Mouse (Mus musculus) B cell, adult 2 months (primary cell): ENCODE results near the gene Fam185a.

Source experiments
- DNase-seq, 2 experiments: peaks; one replicate each; pipeline ENCODE4 v3.0.0; 2022

Fam185a gene

DNA sequence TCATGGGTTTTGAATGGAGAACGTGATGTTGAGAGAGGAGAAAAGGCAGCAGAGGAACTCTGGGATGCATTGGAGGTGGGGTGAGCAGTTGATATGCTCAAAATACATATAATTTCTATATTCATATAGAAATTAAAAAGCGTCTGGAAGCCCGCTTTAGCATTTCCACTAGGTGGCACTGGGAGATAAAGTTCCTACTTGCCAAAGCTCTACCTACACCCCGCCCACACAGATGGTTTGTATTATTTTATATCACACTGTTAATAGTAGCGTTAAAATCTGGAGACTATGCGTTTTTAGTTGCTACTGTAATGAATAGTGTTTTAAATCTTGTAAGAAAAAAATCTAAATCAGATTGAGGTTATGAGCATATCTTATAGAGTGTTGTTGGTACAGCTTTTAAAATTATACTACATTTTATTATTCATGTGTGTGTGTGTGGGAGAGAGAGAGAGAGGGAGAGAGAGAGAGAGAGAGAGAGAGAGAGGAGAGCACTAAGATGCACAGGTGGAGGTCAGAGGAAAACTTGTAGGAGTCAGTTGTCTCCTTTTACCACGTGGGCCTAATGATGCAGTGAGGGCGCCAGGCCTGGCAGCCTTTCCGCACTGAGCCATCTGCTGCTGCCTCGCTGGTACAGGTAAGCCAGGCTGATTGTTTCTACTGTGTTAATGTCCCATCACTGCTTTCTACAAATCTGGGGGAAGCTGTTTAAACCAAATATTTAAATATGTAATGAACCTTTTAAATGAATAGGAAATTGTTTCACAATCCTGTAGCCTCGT is 9.6 kb downstream of the Fam185a start:
- DNase-seq = peak in 1 of 2 experiments; percentile 24

DNA sequence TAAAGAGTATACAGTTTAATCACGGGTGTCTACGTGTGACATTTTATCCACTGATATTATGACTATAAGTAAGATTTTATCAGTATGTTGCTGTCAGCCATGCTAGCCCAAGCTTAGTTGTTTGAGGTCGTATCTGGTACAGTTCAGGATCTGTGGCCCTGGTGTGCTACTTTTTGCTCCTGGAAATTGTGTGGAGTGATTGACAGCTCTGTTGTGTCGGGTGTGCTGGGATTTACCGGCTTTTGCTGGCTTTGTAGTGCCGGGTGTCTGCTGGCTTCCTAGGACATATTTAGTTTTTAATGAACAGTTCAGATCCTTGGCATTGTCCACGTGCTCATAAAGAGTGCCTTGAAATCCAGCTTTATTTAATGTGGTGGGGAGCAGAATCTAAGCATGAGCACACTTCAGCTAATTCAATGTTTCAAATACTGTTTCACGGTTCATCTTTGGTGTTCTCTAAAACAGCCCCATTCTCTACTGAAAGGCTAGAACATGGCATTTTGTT is 11.8 kb downstream of the Fam185a start:
- DNase-seq = no peak

GRCm38 (mm10) chr5:21438428-21438827 is 13.7 kb downstream of the Fam185a start:
- DNase-seq = no peak

DNA sequence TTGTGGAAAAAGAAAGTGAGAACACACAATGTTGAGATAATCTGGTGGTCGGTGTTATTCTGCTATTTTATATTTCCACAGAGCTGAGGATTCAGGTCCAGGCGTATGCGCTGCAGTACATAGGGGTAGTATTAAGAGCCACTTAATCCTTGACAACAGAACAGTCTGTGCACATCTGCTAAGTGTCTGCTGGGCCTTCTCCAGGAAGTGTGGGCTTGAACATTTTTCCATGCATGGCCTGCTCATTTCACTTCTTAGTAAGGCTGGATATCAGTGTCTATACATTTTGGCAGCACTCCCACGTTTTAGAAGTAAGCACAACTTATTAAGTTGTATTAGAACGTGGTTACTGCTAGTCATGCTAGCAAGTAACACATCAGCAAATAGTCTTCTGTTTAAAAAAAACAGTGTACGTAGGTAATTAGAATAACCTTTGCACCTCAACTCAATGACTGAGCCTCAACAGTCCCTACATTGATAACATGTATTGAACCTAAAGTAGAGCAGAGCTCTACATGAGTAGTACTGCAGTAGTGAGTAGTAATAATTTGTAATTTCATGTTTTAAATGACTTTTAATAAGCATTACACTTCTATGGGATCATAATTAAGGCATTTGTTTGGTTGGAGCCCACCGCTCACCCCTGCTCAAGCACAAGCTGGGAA is 14.8 kb downstream of the Fam185a start:
- DNase-seq = no peak

DNA sequence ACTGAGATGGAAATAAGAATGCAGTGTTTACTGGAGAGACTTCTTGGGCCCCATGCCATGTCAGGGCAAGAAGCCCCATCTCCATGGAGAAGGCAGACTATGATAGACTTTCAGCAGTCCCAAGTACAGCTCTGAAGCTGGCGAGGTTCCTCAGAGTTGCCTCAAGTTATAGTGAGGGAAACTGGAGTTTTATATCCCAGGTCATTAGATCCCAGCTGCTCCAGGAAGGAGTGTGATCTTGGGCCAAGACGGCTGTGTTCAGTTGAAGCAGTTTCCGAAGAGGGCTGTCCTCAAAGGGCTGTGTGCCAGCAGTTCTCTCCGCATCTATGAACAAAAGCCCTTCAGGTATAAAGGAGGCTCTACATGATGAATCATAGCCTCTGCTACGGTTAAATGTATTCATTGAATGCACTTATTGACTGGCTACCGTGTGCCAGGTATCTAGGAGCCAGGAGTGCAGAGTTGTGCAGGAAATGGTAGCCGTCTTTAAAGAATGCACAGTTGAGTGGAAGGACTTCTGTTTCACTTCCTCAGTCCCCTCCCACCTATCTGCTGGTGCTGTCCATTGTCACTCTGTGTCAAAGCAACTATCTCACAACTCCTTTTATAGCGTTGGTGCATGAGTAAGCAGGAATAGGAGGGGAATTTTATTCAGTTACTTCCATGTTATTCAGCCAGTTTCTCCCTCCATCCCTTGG is 16.2 kb downstream of the Fam185a start:
- DNase-seq = peak; percentile 37 to 40

GRCm38 (mm10) chr5:21467387-21467786 is 42.6 kb downstream of the Fam185a start:
- no peak for DNase-seq

DNA sequence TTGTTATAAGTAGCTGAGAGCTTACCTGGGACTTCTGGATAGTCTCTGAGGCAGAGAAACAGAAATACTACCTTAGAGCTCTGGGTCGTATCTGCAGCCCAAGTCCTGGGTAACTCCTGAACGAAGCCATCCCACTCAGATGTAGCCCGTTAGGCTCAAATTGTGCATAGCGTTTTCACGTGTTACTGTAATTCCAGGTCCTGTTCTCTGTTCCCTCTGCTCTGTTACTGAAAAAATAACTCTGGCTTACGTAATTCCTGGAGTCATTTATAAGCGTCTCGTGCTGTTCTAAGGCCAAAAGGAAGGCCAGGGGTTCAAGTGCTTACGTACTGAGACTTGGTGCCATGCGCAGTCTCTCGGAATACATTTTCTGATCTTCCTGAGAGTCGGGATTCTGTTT is 43.3 kb downstream of the Fam185a start:
- no peak for DNase-seq

- no peak for DNase-seq
These were observed 53.7 kb downstream of the Fam185a start for GRCm38 (mm10) chr5:21478428-21478827.

DNA sequence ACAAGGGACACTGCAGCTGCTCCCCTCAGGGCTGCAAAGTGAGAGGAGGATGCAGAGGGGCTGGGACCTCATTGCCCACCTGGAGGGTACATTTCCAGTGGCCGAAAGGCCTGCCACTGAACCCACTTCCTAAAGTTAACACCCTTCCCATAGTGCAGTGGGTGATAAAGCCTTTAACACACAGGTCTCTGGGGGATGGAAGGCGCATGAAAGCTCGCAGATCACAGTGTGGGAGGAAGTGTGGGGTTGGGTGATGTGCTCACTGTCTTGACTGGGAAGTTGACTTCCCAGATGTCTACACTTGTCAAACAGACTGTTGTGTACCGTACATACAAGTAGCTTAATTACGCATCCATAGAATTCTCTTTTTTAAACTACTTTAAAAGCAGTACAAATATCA is 55.0 kb downstream of the Fam185a start:
- no peak for DNase-seq

DNA sequence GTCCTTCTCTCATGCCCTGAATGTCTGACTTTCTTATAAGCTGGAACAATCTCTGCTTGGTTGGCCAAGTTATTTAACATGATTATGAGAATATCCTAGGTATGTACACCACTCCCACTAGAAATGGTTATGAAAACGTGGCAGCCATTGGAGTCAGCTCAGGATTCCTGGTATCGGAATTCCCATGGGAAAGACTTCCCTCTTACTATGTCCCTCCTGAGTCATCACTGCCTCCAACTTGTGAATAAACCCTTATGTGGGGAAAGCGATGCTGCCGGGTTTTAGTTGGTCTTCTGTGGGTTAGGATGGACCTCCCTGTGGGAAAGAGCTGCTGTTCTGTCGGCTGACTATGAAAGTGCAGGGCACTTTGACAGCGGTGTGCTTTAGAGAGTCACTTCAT is 56.8 kb downstream of the Fam185a start:
- no peak for DNase-seq

GRCm38 (mm10) chr5:21482446-21483222 is 57.9 kb downstream of the Fam185a start:
- no peak for DNase-seq

- no peak for DNase-seq
These were observed 58.5 kb downstream of the Fam185a start for GRCm38 (mm10) chr5:21483275-21483674.

GRCm38 (mm10) chr5:21485197-21485829 is 60.6 kb downstream of the Fam185a start:
- DNase-seq = no peak

GRCm38 (mm10) chr5:21486798-21487197 is 62.0 kb downstream of the Fam185a start:
- no peak for DNase-seq

DNA sequence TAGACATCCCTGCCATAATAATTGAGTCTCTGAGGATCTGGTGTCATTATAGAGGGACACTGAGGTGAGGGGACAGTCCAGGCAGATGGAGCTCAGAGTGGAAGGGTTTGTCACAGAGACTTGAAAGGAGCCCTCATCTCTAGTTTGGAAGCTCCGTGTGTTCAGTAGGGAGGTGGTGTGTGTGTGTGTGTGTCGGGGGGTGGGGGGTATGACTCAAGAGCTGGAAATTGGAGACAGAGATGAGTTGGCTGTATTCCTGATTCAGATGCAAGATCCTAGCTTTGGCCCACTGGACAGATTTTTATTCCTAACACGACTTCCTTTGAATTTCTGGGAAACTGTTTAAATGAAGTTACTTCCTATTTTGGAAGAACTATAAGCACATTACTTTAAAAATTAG is 62.5 kb downstream of the Fam185a start:
- no peak for DNase-seq

GRCm38 (mm10) chr5:21487716-21488115 is 63.0 kb downstream of the Fam185a start:
- no peak for DNase-seq

DNA sequence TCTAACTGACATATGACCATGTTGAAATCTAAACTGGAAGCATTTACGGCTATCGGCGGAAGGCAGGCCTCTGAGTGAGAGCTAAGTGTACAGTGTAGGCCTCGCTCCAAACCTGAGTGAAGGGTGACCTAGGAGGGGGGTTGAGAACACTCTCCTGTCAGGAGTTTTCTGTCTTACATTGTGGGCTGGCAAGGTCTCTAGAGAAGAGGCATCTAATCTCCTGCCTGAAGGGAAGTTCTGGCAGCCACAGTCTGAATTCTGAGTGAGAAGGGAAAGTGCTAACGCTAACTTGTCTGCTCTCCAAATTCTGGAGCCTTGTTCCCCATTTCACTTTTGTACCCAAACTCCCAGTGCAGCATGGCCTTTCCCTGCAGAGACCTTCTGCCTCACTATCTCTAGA is 63.7 kb downstream of the Fam185a start:
- no peak for DNase-seq

DNA sequence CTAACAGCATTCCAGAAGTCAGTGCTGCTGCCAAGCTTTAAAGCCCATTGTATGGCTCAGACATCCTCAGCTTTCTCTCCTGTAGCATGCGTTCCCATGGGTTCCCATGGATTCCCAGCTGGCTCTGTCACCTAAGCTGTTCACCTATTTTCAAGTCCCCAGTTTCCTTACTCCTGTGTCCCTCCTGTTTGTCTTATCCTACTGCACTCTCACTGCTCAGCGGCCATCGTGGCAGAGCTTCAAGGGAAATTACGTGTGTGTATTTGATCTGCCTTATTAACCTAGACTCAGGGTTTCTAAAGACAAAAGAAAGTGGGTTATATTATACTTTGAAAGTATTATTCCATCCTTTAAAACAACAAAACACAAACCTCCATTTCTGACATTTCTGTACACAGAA is 64.4 kb downstream of the Fam185a start:
- no peak for DNase-seq

GRCm38 (mm10) chr5:21491469-21491868 is 66.7 kb downstream of the Fam185a start:
- no peak for DNase-seq

- DNase-seq = no peak
These were observed 67.5 kb downstream of the Fam185a start for GRCm38 (mm10) chr5:21492213-21492612.

GRCm38 (mm10) chr5:21493294-21493999 is 68.7 kb downstream of the Fam185a start:
- no peak for DNase-seq

GRCm38 (mm10) chr5:21494781-21495180 is 70.0 kb downstream of the Fam185a start:
- DNase-seq = no peak
